Mouse (Mus musculus) heart, postnatal 10 days (tissue): ENCODE results near the gene Creb3. TPM values are rescaled to one million over a fixed set of nuclear protein-coding genes. Genes with fewer than 3 reads are reported as not detected.
"Not testable (repeated sequence)": the region's sequence is repeated elsewhere in the genome, so short reads cannot be mapped to it uniquely, and the experiment has no call there.

Experiments
- DNase-seq, 2 experiments: peaks; one replicate each; pipeline ENCODE4 v3.0.0; 2021
- intact Hi-C: fragments of 180-260 bp; cut with DNase I; formaldehyde crosslinking; loops from one replicate; pipeline ENCODE4 v1.15.1; 2025
- total RNA-seq, 2 experiments: library from RNA; stranded (reverse); gene quantifications; 2 replicates each; pipeline ENCODE4 v1.2.3; 2021

Creb3 gene
- total RNA-seq, 2 experiments from 2014 or later = 57.2 to 61.8 TPM

DNA sequence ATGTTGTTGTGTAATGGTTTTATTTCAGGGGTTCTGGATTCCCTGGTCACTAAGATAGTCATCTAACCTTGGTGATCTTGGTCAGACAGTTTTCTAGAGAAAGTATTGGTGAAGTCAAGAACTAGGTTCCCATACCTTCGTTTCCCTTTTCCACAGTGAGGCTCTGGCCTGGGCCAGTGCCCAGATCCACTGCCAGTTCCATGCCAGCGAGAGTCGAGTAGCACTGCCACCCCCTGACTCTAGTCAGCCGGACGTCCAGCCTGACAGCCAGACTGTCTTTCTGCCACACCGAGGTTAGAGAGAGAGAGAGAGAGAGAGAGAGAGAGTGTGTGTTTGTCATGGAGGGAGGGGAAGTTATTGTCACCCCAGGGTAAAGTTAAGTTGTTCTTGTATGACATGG, 17.6 kb downstream of the Creb3 start:
- intact Hi-C loops = loop anchor here (2.0 kb wide), 1 partner anchor 17 kb away; the partner anchor contains the start of genes Creb3 and Tln1
- DNase-seq = no peak

- intact Hi-C loops = no loop called here
- DNase-seq = no peak
Observed at GRCm38 (mm10) chr4:43580721-43581120, 18.6 kb downstream of the Creb3 start.

DNA sequence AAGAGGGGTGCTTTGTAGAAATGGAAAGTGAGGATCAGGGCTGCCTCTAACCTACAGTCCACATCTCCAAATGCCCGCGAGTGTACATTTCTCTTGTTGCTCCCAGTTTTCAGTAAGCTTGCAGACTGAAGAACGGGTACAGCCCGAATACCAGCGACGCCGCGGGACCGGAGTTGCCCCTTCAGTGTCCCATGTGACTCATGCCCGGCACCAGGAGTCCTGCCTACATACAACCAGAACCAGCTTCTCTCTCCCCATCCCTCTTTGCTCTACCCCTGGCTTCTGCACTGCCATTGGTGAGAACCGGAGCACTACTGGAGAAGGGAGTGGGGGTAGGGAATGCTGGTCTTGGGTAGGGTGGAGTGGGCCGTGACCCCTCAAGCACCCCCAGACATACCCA, 19.2 kb downstream of the Creb3 start:
- intact Hi-C loops = no loop called here
- DNase-seq = no peak

DNA sequence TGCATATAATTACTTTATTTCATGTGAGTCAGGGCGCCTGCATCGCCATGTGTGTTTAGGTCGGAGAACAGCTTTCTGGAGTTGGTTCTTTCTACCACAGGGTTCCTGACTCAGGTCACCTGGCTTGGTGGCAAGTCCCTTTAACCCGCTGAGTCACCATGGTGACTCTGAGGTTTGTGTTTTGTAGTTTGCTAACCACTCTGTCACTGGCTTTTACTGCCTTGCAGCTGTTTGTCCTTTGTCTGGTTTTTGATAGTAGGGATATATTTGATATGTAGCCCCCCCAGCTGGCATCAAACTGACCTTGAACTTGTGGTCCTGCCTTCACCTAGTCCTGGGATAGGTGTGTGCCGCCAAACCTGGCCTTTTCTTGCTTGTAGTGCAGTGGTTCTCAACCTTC, 20.1 kb downstream of the Creb3 start:
- DNase-seq = no peak
- intact Hi-C loops = no loop called here

DNA sequence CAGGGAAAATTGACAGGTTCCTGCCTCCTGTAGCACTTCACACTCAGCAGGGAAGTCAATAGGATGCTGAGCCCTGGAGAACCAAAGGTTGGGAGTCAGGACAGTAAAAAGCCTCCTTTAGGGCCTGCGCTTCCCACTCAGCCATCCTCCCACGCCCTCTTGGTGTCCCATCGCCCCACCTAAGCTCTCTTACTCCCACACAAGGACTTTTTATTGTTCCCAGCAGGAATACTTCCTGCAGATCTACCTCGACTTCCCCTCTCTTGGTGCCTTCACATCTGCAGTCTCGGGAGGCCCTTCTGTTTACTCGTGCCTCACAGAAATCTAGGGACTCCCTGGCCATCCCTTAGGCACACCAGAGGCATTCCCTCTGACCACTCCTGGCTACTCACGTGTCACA, 21.3 kb downstream of the Creb3 start:
- intact Hi-C loops = no loop called here
- no peak for DNase-seq

GRCm38 (mm10) chr4:43584444-43585416, 22.6 kb downstream of the Creb3 start, which contains the start of gene Msmp:
Gene Msmp (minus strand): TSS chr4:43584494.
- DNase-seq = no peak
- intact Hi-C loops = no loop called here

GRCm38 (mm10) chr4:43585682-43586081, 23.6 kb downstream of the Creb3 start:
- intact Hi-C loops = no loop called here
- DNase-seq = no peak

DNA sequence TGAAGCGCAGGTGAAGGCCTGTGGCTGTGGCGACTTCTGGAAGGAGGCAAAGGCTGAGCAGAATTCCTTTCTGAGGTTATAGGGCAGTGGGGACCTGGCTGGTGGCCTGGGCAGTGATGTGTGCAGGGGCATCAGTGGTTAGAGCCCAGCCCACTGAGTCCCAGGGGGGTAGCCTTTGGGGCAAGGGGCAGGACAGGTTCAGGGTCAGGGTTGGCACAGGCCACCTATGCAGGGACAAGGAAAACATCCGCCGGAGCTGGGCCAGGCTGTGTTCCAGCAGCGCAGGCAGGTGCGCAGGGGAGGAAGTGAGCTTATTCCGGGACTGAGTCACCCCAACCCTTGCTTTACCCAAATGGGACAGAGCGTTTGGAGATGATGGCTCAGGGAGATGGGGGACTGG, 24.3 kb downstream of the Creb3 start:
- DNase-seq = peak; percentile 45 to 50
- intact Hi-C loops = no loop called here

- intact Hi-C loops = loop anchor here (2.0 kb wide), 1 partner anchor 69 kb away; the partner anchor contains the start of gene Hint2
- no peak for DNase-seq
Observed at GRCm38 (mm10) chr4:43587681-43588080, 25.5 kb downstream of the Creb3 start.

DNA sequence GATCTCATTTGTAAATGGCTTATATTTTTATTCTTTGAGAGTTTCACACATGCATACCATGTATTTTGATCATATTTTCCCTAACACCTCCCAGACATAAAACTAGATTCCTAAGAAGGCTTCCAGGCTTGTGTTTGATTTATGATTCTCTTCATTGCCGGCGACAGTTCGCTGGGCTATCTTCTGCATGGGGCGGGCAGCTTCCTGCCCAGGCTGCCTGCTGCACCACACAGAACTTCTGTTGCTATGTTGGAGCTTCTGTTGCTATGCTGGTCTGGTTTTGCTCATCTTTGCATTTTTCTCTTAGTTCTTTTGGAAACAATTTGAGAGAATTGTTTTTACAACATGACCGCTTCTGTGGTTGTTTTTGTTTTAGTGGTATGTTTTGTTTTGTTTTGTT, 29.4 kb downstream of the Creb3 start:
- no peak for DNase-seq
- intact Hi-C loops = no loop called here

- no peak for DNase-seq
- intact Hi-C loops = no loop called here
Observed at GRCm38 (mm10) chr4:43591961-43592360, 29.8 kb downstream of the Creb3 start.

GRCm38 (mm10) chr4:43593453-43593852, 31.3 kb downstream of the Creb3 start:
- no peak for DNase-seq
- intact Hi-C loops = no loop called here

DNA sequence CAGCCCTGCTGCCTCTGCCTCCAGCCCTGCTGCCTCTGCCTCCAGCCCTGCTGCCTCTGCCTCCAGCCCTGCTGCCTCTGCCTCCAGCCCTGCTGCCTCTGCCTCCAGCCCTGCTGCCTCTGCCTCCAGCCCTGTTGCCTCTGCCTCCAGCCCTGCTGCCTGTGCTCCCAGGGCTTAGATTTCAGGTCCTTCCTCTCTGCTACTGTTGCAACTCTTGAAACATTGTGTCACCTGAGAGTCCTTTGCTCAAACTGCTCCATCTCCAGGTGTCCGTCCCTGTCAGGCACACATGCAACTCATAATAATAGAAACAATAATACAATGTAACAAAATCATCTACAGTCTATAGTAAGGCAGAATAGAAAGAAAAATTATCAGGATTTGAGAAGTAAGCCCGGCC, 34.5 kb downstream of the Creb3 start:
- intact Hi-C loops, DNase-seq: not testable (repeated sequence)

- DNase-seq = no peak
- intact Hi-C loops = no loop called here
Observed at GRCm38 (mm10) chr4:43598200-43598599, 36.1 kb downstream of the Creb3 start.

DNA sequence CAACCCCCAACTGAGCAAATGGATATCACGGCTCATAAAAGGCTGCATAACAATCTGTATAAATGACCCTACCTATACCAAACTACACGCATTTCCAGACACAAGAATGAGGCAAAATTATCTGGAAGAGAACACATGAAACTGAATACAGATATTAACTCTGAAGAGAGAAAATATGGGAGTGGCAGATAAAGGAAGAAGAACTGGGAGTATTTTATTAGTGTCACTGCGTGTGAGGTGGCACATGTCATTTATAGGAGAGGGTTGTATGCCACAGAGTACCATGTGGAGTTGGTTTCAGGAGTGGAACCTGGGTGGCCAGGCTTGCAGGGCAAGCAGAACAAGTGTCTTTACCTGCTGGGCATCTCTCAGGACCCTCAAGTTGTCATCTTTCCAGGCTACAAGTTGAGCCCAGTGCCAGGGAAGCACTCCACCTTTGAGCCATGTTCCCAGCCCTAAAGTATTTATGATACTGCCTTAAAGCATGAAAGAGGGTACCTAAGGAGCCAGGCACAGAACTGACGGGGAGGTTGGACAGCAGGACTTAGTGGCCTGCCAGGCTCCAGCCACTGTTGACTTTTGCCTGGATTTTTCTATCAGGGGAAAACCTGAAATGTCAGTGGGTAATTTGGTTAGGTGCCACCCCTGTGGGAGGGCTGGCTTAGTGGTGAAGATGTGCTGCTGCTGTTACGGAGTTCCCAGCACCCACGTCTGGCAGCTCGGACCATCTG, 36.7 kb downstream of the Creb3 start:
- DNase-seq = no peak
- intact Hi-C loops = no loop called here

GRCm38 (mm10) chr4:43600195-43600934, 38.2 kb downstream of the Creb3 start:
- intact Hi-C loops = no loop called here
- DNase-seq = no peak

GRCm38 (mm10) chr4:43604099-43604498, 42.0 kb downstream of the Creb3 start:
- no peak for DNase-seq
- intact Hi-C loops = no loop called here

- no peak for DNase-seq
- intact Hi-C loops = no loop called here
Observed at GRCm38 (mm10) chr4:43604751-43605685, 42.9 kb downstream of the Creb3 start.

- intact Hi-C loops = no loop called here
- DNase-seq = no peak
Observed at GRCm38 (mm10) chr4:43612534-43612933, 50.4 kb downstream of the Creb3 start.
